Mouse (Mus musculus) neural tube, embryonic 15.5 days (tissue): ENCODE measurements around the gene Hist1h4m. TPM values are rescaled to one million over a fixed set of nuclear protein-coding genes. Genes with fewer than 3 reads are reported as not detected.
A peak's percentile ranks its signal among the peaks of the same experiment; 100 is the strongest.
"Not testable (repeated sequence)": the region's sequence is repeated elsewhere in the genome, so short reads cannot be mapped to it uniquely, and the experiment has no call there.

ENCODE experiments used
- ATAC-seq: fragments of 200-750 bp; cut with Nextera tagmentation; 2 replicates; pipeline ENCODE4 v1.8.0; 2017; ENCODE audit warnings: mild to moderate bottlenecking, moderate TSS enrichment, moderate library complexity; ENCODE audit not compliant: low FRiP score
- H3K27ac ChIP-seq: fragments of 300-500 bp; sonication (generic); replicated peaks from 2 replicates; pipeline ENCODE4 v1.5.1; 2015; ENCODE audit warnings: mild to moderate bottlenecking, inconsistent platforms
- H3K27me3 ChIP-seq: fragments of 300-500 bp; sonication (generic); replicated peaks from 2 replicates; pipeline ENCODE4 v1.6.1; 2015; ENCODE audit warnings: inconsistent platforms
- H3K36me3 ChIP-seq: fragments of 300-500 bp; sonication (generic); 2 replicates; pipeline ENCODE4 v1.6.1; 2015; ENCODE audit warnings: inconsistent platforms
- H3K4me1 ChIP-seq: fragments of 300-500 bp; sonication (generic); 2 replicates; pipeline ENCODE4 v1.6.1; 2015; ENCODE audit warnings: inconsistent platforms
- H3K4me2 ChIP-seq: fragments of 300-500 bp; sonication (generic); 2 replicates; pipeline ENCODE4 v1.6.1; 2015; ENCODE audit warnings: inconsistent platforms, mild to moderate bottlenecking, moderate library complexity
- H3K4me3 ChIP-seq: fragments of 300-500 bp; sonication (generic); replicated peaks from 2 replicates; pipeline ENCODE4 v1.5.1; 2015; ENCODE audit warnings: mild to moderate bottlenecking, inconsistent platforms
- H3K9ac ChIP-seq: fragments of 300-500 bp; sonication (generic); replicated peaks from 2 replicates; pipeline ENCODE4 v1.6.1; 2015; ENCODE audit warnings: mild to moderate bottlenecking, inconsistent platforms
- H3K9me3 ChIP-seq: fragments of 300-500 bp; sonication (generic); replicated peaks from 2 replicates; pipeline ENCODE4 v1.6.1; 2016; ENCODE audit warnings: inconsistent platforms
- WGBS: fragments of 180-500 bp; shearing (Covaris S2); methylation state at CpG from one replicate; pipeline ENCODE4 v1.1.7; 2015; ENCODE audit warnings: mixed read lengths; 5-methylcytosine and 5-hydroxymethylcytosine counted together
- polyA plus RNA-seq: library from polyadenylated mRNA; unstranded; fragments of >200 nt; fragmentation: Nextera tagmentation; extraction: Ambion mirVana; gene quantifications from 2 replicates; pipeline ENCODE4 v1.2.1, GENCODE M21; 2015

Gene Hist1h4m
- polyA plus RNA-seq, 1 experiment from 2014 or later: not detected

DNA sequence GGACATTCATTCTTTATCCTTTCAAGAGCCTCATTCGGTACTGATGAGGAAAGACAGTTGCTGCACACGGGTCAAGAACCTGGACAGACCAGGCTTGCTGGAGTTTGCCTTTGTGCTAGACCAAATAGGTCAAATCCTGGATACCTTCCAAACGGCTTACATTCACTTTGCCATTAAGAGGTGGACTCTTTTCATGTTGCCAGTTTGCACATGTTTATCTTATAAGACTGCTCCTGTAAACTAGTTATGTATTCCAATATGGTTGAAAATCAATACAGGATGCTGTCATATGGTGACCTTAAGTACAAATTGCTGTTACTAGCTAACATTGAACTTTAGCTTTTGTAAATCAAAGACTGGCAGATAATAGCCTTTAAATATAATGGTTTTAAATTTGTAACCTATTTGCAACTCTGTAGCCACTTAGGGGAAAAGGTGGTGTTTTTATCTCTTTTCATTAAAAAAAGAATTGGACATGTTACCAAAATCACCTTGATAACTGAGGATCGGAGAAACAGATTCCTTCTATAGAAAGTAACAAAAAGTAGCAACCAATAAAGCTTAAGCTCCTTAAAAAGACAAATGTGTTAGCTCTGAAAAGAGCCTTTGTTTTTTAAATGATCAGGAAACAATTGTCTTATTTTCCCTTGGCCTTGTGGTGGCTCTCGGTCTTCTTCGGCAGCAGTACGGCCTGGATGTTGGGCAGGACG lies 25.2 kb upstream of the Hist1h4m start:
- H3K27me3 ChIP-seq: no peaks in the 10 kb centered on the region
- peaks cover 37% of the 10 kb centered on the region for H3K4me1 ChIP-seq
- ATAC-seq: no peak
- H3K36me3 ChIP-seq: no peaks in the 10 kb centered on the region
- peak overlapping the region; percentile 67 for H3K4me2 ChIP-seq
- no peaks in the 10 kb centered on the region for H3K9me3 ChIP-seq
- peak overlapping the region; percentile 71 for H3K27ac ChIP-seq
- H3K4me3 ChIP-seq: peak overlapping the region; percentile 40
- WGBS: 3% methylated on average over 8 of the region's 8 CpGs
- H3K9ac ChIP-seq: 0 out of 2 replicates have a peak overlapping the region, but pooled peaks have one; percentile 30

DNA sequence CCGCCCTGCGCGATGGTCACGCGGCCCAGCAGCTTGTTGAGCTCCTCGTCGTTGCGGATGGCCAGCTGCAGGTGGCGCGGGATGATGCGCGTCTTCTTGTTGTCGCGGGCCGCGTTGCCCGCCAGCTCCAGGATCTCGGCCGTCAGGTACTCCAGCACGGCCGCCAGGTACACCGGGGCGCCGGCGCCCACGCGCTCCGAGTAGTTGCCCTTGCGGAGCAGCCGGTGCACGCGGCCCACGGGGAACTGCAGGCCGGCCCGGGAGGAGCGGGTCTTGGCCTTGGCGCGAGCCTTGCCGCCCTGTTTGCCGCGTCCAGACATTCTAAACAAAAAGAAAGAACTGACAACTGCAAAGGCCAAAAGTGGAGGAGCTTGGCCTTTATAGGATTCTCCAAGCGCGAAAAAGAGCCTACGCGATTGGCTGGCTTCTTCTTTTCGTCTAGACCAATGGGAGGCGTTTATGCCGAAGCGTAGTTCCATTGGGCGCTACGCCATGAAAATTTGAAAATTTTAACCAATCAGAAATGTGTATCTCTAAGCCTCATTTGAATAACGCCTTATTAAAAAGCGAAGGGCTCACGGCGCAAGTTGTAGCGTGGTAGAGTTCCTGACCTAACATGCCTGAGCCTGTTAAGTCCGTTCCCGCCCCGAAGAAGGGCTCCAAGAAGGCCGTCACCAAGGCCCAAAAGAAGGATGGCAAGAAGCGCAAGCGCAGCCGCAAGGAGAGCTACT lies 24.5 kb upstream of the Hist1h4m start, which contains the start of the genes Hist1h2an and Hist1h2bp:
Gene Hist1h2an, minus strand, starts transcription at position 320 of the 731 bp plus-strand sequence.
Gene Hist1h2bp, plus strand, starts transcription at position 563 of the 731 bp plus-strand sequence.
- under 1% methylated on average over 38 of the region's 63 CpGs for WGBS
- H3K36me3 ChIP-seq, H3K27me3 ChIP-seq, H3K9me3 ChIP-seq: not testable (repeated sequence)
- Histone ChIP-seq H3K4me3 (peak within 1 kb of the TSS; percentile 40), H3K27ac (peak within 1 kb of the TSS; percentile 72), H3K4me2 (peak within 1 kb of the TSS; percentile 67), H3K4me1 (peaks cover 37% of the 10 kb centered on the region), H3K9ac (0 out of 2 replicates have a peak within 1 kb of the TSS, but pooled peaks have one; percentile 34)
- ATAC-seq: peak; percentile 96

DNA sequence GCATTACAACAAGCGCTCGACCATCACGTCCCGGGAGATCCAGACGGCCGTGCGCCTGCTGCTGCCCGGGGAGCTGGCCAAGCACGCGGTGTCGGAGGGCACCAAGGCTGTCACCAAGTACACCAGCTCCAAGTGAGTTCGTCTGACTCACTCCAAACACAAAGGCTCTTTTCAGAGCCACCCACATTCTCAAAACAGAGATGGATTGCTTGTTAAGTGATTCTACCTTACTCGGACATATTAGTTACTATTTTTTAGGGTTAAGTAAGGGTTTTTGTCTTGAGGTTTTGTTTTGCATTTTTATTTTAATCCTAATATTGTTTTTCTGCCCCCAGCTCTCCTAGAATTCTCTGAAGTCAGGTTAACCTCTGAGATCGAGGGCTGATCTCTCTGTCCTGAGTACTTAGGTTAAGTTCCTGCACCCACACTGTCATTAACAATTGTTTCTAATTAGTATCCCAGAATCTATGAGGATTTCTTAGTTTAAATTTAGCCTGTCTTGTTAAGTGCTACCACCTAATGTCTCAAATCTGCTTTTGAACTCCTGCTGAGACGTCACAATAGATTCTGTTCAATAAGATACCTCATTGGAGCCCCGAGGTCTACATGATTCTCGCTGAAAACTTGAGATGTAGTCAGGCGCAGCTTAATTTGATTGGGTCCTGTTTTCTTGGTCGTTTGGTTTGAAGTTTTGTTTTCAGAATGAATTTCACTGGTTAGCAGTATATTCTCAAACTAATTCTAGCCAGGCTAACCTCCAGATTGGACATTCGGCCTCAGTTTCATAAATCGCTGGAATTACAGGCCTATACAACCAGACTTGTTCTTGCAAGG lies 23.6 kb upstream of the Hist1h4m start:
- peak; percentile 6 for ATAC-seq
- Histone ChIP-seq H3K4me2 (peak overlapping the region; percentile 67), H3K4me3 (peak overlapping the region; percentile 40), H3K27ac (0 out of 2 replicates have a peak overlapping the region, but pooled peaks have one; percentile 33), H3K27me3 (no peaks in the 10 kb centered on the region), H3K9ac (0 out of 2 replicates have a peak overlapping the region, but pooled peaks have one; percentile 34), H3K9me3 (no peaks in the 10 kb centered on the region), H3K4me1 (peaks cover 29% of the 10 kb centered on the region), H3K36me3 (no peaks in the 10 kb centered on the region)
- 12% methylated on average over 16 of the region's 21 CpGs for WGBS

DNA sequence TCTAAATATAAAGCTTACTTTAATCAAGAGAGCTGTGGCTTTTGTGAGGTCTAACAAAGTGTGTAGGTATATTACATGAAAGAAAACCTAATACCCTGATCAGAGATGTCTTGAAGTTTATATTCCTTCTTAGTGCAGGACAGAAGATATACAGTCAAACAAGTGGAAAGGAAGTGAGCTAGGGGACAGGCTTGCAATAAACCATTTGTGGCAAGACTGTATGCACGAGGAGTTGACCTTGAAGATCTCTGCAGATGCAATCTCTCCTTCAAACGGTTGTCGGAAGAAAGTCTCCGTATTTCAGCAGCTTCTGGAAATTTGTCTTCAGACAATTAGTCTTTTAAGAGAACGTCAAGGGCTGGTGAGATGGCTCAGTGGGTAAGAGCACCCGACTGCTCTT lies 21.6 kb upstream of the Hist1h4m start:
- H3K4me3 ChIP-seq: no peak overlapping the region
- H3K9ac ChIP-seq: no peak overlapping the region
- H3K4me1 ChIP-seq: peaks cover 19% of the 10 kb centered on the region
- no peaks in the 10 kb centered on the region for H3K9me3 ChIP-seq
- H3K27me3 ChIP-seq: no peaks in the 10 kb centered on the region
- H3K4me2 ChIP-seq: no peak overlapping the region
- ATAC-seq: no peak
- 62% methylated on average over 6 of the region's 6 CpGs for WGBS
- no peak overlapping the region for H3K27ac ChIP-seq
- no peaks in the 10 kb centered on the region for H3K36me3 ChIP-seq

DNA sequence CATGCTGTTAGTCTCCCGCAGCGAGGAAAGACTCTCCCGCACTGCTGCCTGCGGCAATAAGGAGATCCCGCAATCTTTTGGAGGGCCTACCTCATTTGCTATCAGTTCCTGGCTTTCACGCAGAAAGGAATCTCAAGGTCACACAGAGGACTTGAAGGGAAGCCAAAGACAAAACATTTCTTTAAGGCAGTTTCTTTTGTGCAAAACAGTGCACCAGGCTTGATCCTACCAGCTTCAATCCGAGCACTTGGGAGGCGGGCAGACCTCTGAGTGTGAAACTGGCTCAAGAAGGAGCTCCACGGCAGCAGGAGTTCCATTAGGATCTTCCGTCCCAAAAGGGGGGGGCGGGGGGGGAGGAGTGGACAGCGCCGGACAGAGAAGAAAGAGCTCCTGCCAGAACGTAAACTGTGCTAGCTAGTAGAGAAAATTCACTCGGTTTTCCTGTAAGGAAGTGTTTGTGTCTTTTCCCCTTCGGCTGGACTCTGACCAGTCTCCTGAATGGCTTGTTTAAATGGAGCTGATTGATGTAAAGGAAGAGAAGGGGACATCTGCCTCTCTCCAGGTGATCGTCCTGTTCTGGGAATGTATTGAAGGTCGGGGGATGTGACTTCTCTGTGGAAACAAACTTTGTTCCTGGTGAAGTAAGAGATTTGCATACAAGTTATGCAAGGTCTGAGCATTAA lies 20.8 kb upstream of the Hist1h4m start:
- Histone ChIP-seq H3K9me3 (no peaks in the 10 kb centered on the region), H3K36me3 (no peaks in the 10 kb centered on the region), H3K27ac (no peak overlapping the region), H3K9ac (peak overlapping the region; percentile 28; the same call in 1 of the 2 replicates), H3K4me3 (0 out of 2 replicates have a peak overlapping the region, but pooled peaks have one; percentile 4), H3K4me2 (peak overlapping the region; percentile 46), H3K27me3 (no peaks in the 10 kb centered on the region), H3K4me1 (peaks cover 19% of the 10 kb centered on the region)
- no peak for ATAC-seq
- whole genome bisulfite sequencing: 6% methylated on average over 18 of the region's 18 CpGs

DNA sequence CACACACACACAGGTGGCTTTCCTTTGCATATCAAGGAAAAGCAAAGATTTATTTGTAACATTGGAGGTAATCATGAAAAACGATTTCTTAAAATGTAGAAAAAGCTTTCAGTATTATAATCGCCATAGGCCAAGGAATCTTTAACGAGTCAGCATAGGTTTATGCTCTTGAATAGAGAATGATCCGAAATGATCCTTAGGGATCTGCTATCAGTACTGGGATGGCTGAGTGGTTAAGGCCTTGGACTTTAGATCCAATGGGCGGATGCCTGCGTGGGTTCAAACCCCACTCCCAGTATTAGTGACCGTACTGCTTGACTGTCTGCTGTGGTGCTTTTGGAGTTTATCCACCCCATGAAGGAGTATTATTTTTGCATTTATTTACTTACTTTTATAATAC lies 16.0 kb upstream of the Hist1h4m start:
- 97% methylated on average over 7 of the region's 7 CpGs for WGBS
- Histone ChIP-seq H3K4me2 (no peak overlapping the region), H3K4me3 (no peak overlapping the region), H3K9ac (no peak overlapping the region), H3K27me3 (no peaks in the 10 kb centered on the region), H3K36me3 (no peaks in the 10 kb centered on the region), H3K27ac (no peak overlapping the region), H3K4me1 (peaks cover 5% of the 10 kb centered on the region; the same call in 1 of the 2 replicates), H3K9me3 (no peaks in the 10 kb centered on the region)
- no peak for ATAC-seq

DNA sequence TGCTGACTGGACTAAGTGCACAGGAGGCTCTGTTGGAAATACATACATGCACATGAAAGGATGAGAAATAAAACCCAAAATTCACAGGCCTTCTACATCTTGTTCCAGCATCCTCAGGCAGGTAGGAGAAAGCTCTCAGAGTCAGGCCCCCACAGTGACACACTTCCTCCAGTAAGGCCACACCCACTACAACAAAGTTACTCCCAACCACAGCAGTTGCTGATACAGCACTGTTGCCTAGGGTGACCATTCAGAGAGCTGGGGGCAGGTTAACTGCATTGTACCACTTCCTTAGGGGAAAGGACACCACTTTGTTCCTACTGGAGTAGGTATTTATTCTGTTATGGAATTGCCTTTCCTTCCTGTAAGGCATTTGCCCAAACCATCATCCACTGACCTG lies 14.4 kb upstream of the Hist1h4m start:
- not testable (repeated sequence) for H3K4me1 ChIP-seq, H3K27ac ChIP-seq, H3K9me3 ChIP-seq, H3K4me3 ChIP-seq, H3K9ac ChIP-seq, H3K27me3 ChIP-seq, ATAC-seq, H3K36me3 ChIP-seq, H3K4me2 ChIP-seq

DNA sequence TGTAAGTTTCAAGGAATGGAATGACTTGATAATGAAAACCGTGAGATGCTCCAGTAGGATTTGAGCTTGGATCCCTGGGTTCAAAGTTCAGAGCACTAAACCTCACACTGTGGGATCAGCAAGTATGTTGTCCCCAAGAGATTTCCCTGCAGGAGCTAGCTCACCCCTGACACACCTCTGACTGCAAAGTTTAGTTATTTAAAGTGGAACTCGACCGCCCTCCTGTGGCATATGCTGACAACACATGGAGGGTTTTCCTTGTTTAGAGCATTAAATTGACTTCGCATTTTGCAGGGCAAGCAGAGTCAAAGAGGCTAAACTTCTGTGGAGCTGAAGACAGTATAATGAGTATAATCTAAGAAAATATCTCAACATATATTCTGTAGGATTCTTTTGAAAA lies 8.5 kb upstream of the Hist1h4m start:
- H3K9ac ChIP-seq, H3K27ac ChIP-seq, H3K4me2 ChIP-seq, H3K36me3 ChIP-seq, H3K9me3 ChIP-seq, H3K4me1 ChIP-seq, H3K4me3 ChIP-seq, H3K27me3 ChIP-seq: not testable (repeated sequence)
- peak; percentile 79 for ATAC-seq
- WGBS: no CpG with 5 or more reads among the region's 4 CpGs

DNA sequence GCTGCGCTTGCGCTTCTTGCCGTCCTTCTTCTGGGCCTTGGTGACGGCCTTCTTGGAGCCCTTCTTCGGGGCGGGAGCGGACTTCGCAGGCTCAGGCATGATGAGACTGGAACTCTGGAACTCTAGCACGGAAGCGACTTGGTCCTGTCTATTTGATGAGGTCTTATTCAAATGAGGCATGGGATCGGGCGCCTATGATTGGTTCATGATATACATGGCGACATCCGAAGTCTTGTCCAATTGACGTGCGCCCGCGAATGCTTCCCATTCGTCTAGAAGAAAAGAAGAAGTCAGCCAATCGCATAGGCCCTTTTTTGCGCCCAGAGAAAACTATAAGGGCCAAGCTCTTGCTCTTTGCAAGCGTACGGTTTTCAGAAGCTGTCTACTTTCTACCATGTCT lies 1.5 kb upstream of the Hist1h4m start, which contains the start of the genes Hist1h2bq and Hist1h2ao:
Gene Hist1h2bq, minus strand, starts transcription at position 125 of the 400 bp plus-strand sequence.
Gene Hist1h2ao, plus strand, starts transcription at position 393 of the 400 bp plus-strand sequence.
- not testable (repeated sequence) for H3K9ac ChIP-seq, H3K27ac ChIP-seq, H3K27me3 ChIP-seq, H3K36me3 ChIP-seq, H3K4me3 ChIP-seq, H3K4me2 ChIP-seq, H3K9me3 ChIP-seq, H3K4me1 ChIP-seq
- peak; percentile 98 for ATAC-seq
- WGBS: no CpG with 5 or more reads among the region's 23 CpGs

DNA sequence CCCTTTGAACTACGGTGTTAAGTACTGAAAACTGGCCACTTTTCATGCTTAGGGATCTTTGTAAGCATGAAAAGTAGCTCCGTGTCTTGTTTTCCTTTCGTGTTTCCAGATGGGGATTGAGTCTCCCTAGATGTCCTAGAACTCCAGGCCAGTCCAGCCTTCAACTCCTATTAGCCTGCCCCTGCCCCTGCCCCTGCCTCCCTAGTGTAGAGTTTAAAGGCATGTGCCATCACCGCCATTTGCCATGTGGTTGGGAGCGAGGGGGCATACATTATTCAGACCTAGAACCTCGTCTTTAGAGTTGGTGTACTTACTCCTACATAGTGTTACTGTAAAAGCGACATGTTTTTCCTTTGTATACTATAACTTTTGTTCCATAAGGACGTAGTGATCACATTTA lies 472 bp upstream of the Hist1h4m start:
- H3K27me3 ChIP-seq, H3K4me2 ChIP-seq, H3K27ac ChIP-seq, H3K9me3 ChIP-seq, H3K4me1 ChIP-seq, H3K36me3 ChIP-seq, H3K9ac ChIP-seq, H3K4me3 ChIP-seq: not testable (repeated sequence)
- ATAC-seq: peak; percentile 15
- WGBS: no CpG with 5 or more reads among the region's 8 CpGs

DNA sequence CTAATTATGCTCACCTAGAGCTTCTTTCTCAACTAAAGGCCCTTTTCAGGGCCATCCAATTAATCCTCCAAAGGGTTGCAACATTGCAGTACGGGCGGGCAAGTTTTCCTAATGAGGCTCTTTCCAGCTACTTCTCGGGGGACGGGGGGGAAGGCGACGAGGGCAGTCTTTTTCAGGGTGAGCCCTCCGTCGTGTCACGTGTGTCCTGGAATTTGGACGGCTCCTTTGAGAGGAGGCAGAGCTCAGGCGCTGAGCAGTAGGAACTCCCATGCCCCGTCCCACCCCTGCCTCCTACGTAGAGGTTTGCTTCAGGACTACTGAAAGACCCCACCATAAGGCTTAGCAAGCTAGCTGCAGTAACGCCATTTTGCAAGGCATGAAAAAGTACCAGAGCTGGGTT lies 546 bp downstream of the Hist1h4m start:
- not testable (repeated sequence) for H3K4me1 ChIP-seq, H3K27me3 ChIP-seq, H3K9ac ChIP-seq, H3K36me3 ChIP-seq, H3K9me3 ChIP-seq, ATAC-seq, H3K27ac ChIP-seq
- H3K4me3 ChIP-seq: peak overlapping the region; percentile 18; the same call in 1 of the 2 replicates
- WGBS: 1% methylated on average over 14 of the region's 14 CpGs
- H3K4me2 ChIP-seq: peak overlapping the region; percentile 47
